Mouse (Mus musculus): ENCODE measurements at regions not wholly inside any gene's neighbourhood (a gene's known extent, or its start where the extent isn't known, plus 50 kb on each side); places are given as distances from the start of the nearest gene placed in this dataset.
A peak's percentile ranks its signal among the peaks of the same experiment; 100 is the strongest.

DNA sequence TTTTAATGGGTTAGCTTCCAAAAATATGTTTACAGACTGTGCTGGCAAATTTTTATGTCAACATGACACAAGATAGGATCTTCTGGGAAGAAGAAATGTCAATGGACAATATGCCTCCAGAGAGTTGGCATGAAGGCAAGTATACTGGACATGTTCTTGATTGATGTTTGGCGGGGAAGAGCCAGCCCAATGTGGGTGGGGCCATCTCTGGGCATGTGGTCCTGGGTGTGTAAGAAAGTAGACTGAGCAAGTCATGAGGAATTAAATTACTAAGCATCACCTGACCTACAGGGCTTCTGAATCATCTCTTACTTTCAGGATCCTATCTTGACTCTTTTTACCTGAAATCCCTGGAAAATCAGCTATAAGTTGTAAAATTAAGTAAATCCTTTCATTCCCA, 525.0 kb upstream of the Grm7 start:
- Histone ChIP-seq H3K4me1 (ENCODE audit: control insufficient read depth, insufficient read depth, low read length) (no peaks in the 10 kb centered on the region), H3K4me2 (ENCODE audit: low read depth, severe bottlenecking) (no peak overlapping the region), H3K36me3 (ENCODE audit: control insufficient read depth, insufficient read depth, low read length) (no peaks in the 10 kb centered on the region), H3K4me3 (ENCODE audit: low read depth, low read length) (no peak overlapping the region), H3K9ac (ENCODE audit: low read length) (no peak overlapping the region), H3K27me3 (ENCODE audit: control insufficient read depth, insufficient read depth, low read length) (no peaks in the 10 kb centered on the region), H3K27ac (replicated peaks; ENCODE audit: low read depth, low read length) (no peak overlapping the region), H3K9me3 (ENCODE audit: control insufficient read depth, low read length) (no peaks in the 10 kb centered on the region)
- ATAC-seq (ENCODE audit: insufficient number of reproducible peaks, low FRiP score, low TSS enrichment, low read depth), result no peak
- DNase-seq (ENCODE audit: low spot score), result no peak
- WGBS, result 88% methylated on average over 1 of the region's 1 CpGs

DNA sequence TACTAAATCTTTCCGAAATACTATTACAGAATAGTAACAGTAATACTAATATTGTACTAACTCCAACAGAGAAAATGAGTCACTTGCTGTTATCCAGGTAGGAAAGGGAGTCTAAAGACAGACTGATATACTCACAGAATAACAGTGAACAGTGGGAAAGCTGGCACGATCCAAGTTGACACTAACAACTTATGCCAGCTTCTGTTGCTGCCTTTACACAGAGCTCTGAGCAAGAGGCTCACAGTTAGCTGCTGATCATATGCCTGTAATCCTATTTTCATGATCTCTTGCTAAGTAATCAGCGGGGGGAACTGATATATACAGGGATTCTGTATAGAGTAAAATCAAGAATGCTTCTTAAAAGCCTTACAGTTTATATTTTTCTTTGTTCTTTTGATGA, 513.1 kb upstream of the Grm7 start:
- Histone ChIP-seq H3K9ac (ENCODE audit: low read length) (no peak overlapping the region), H3K4me2 (ENCODE audit: low read depth, severe bottlenecking) (no peak overlapping the region), H3K27ac (replicated peaks; ENCODE audit: low read depth, low read length) (no peak overlapping the region), H3K36me3 (ENCODE audit: control insufficient read depth, insufficient read depth, low read length) (no peaks in the 10 kb centered on the region), H3K27me3 (ENCODE audit: control insufficient read depth, insufficient read depth, low read length) (no peaks in the 10 kb centered on the region), H3K4me3 (ENCODE audit: low read depth, low read length) (no peak overlapping the region), H3K4me1 (ENCODE audit: control insufficient read depth, insufficient read depth, low read length) (no peaks in the 10 kb centered on the region), H3K9me3 (ENCODE audit: control insufficient read depth, low read length) (no peaks in the 10 kb centered on the region)
- ATAC-seq (ENCODE audit: insufficient number of reproducible peaks, low FRiP score, low TSS enrichment, low read depth), result no peak
- WGBS, result 87% methylated on average over 3 of the region's 3 CpGs
- DNase-seq (ENCODE audit: low spot score), result no peak

DNA sequence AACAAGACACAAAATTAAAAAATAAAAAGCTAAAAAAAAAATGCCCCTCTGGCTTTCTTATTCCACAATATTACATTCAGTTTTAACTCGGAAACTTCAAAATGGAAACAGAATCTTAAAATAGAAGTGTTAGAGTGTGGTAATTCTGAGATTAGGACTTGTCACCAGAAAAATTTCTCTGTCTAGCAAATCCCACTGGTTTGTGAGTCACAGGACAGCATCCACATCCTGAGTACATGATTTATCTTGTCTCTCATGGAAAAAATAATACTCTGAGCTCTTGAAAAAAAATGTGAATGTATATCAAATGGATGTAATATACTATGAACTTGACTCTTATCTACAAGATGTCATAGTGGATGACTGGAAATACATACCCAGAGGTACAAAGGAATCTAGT, 511.8 kb upstream of the Grm7 start:
- 98% methylated on average over 1 of the region's 1 CpGs for WGBS
- no peak overlapping the region for H3K9ac ChIP-seq (ENCODE audit: low read length)
- DNase-seq (ENCODE audit: low spot score) (no peak), ATAC-seq (ENCODE audit: insufficient number of reproducible peaks, low FRiP score, low TSS enrichment, low read depth) (no peak)
- H3K9me3 ChIP-seq (ENCODE audit: control insufficient read depth, low read length), result no peaks in the 10 kb centered on the region
- no peak overlapping the region for H3K4me3 ChIP-seq (ENCODE audit: low read depth, low read length)
- no peak overlapping the region for H3K4me2 ChIP-seq (ENCODE audit: low read depth, severe bottlenecking)
- H3K27me3 ChIP-seq (ENCODE audit: control insufficient read depth, insufficient read depth, low read length), result no peaks in the 10 kb centered on the region
- no peak overlapping the region for H3K27ac ChIP-seq (replicated peaks; ENCODE audit: low read depth, low read length)
- H3K36me3 ChIP-seq (ENCODE audit: control insufficient read depth, insufficient read depth, low read length), result no peaks in the 10 kb centered on the region
- no peaks in the 10 kb centered on the region for H3K4me1 ChIP-seq (ENCODE audit: control insufficient read depth, insufficient read depth, low read length)

DNA sequence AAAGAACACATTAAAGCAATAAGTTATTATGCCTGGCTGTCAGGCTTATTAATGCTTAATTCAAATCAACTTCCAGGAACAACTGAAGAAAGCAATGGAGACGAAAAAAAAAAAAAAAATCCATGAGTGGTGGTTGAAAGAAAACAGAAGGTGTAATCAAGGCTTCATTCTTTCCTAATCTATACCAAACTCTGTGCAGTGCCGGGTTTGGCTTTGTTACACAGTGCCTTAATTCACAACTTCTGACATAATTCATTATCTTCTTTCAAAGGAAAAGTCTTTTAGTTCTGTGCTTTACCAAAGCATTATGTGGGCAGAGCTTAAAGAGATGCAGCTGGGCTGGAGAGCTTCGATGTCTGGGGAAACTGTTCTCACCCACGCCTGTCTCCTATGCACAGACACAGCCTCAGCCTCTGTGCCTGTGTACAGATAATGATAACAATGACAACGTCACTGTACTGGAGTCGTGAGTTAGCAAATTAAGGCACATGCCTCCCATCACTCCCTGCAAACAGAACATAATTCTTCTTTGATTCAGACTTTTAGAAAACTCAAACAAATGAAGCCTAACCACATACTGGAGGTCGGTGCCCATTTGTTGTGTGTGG, 508.2 kb upstream of the Grm7 start:
- DNase-seq (ENCODE audit: low spot score) (peak; percentile 22), ATAC-seq (ENCODE audit: insufficient number of reproducible peaks, low FRiP score, low TSS enrichment, low read depth) (peak; percentile 63; the same call in 1 of the 2 replicates)

DNA sequence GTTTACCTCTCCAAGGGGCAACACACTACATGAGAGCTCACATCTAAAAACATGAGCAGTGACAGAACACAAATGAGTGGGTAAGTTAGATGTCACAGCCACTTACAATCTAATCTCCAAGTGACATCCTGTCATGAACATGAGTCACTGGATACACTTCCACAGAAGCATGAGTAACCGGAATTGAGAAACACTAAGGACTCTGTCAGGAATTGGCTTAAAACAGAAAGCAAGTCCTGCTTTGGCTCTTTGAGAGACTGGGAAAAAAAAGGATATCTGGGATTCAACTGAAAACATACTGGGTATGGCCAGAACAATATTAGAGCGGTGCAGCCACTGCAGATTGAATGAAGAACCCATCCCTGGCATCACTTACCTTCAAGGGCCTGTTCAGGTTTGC, 506.0 kb upstream of the Grm7 start:
- DNase-seq (ENCODE audit: low spot score) (no peak), ATAC-seq (ENCODE audit: insufficient number of reproducible peaks, low FRiP score, low TSS enrichment, low read depth) (no peak)
- WGBS, result 83% methylated on average over 2 of the region's 2 CpGs

More for the DNA sequence above, 508.2 kb upstream of the Grm7 start:
- Histone ChIP-seq H3K4me2 (ENCODE audit: low read depth, severe bottlenecking) (no peak overlapping the region), H3K36me3 (ENCODE audit: control insufficient read depth, insufficient read depth, low read length) (no peaks in the 10 kb centered on the region), H3K4me1 (ENCODE audit: control insufficient read depth, insufficient read depth, low read length) (no peaks in the 10 kb centered on the region), H3K27ac (replicated peaks; ENCODE audit: low read depth, low read length) (no peak overlapping the region), H3K9ac (ENCODE audit: low read length) (no peak overlapping the region), H3K9me3 (ENCODE audit: control insufficient read depth, low read length) (no peaks in the 10 kb centered on the region), H3K4me3 (ENCODE audit: low read depth, low read length) (no peak overlapping the region), H3K27me3 (ENCODE audit: control insufficient read depth, insufficient read depth, low read length) (no peaks in the 10 kb centered on the region)
- 24% methylated on average over 7 of the region's 7 CpGs for WGBS

DNA sequence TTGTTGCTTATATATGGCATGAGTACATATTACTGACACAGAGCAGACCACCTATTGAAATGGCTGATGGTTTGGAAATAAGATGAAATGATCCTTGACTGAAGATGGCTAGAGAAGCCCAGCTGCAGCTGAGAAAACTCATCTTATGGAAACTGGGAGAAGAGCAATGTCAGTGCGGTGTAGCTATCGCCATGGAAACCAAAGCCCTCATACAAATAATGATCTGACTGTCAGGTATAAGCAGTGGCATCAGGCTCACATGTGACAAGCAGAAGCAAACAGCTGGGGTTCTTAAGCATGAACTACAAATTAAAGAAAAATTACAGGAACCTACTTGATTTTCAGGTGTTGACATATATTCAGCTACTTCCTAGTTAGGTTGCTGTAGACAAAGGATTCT, 476.8 kb upstream of the Grm7 start:
- no peaks in the 10 kb centered on the region for H3K27me3 ChIP-seq (ENCODE audit: control insufficient read depth, insufficient read depth, low read length)
- H3K4me2 ChIP-seq (ENCODE audit: low read depth, severe bottlenecking), result no peak overlapping the region
- H3K9me3 ChIP-seq (ENCODE audit: control insufficient read depth, low read length), result no peaks in the 10 kb centered on the region
- no peak for DNase-seq (ENCODE audit: low spot score)
- no peak overlapping the region for H3K4me3 ChIP-seq (ENCODE audit: low read depth, low read length)
- 96% methylated on average over 2 of the region's 2 CpGs for WGBS
- no peaks in the 10 kb centered on the region for H3K4me1 ChIP-seq (ENCODE audit: control insufficient read depth, insufficient read depth, low read length)
- ATAC-seq (ENCODE audit: insufficient number of reproducible peaks, low FRiP score, low TSS enrichment, low read depth), result no peak
- H3K9ac ChIP-seq (ENCODE audit: low read length), result no peak overlapping the region
- H3K27ac ChIP-seq (replicated peaks; ENCODE audit: low read depth, low read length), result no peak overlapping the region
- H3K36me3 ChIP-seq (ENCODE audit: control insufficient read depth, insufficient read depth, low read length), result no peaks in the 10 kb centered on the region

More for the DNA sequence above, 506.0 kb upstream of the Grm7 start:
- no peak overlapping the region for H3K4me2 ChIP-seq (ENCODE audit: low read depth, severe bottlenecking)
- no peak overlapping the region for H3K27ac ChIP-seq (replicated peaks; ENCODE audit: low read depth, low read length)
- no peak overlapping the region for H3K9ac ChIP-seq (ENCODE audit: low read length)
- H3K9me3 ChIP-seq (ENCODE audit: control insufficient read depth, low read length), result no peaks in the 10 kb centered on the region
- no peak overlapping the region for H3K4me3 ChIP-seq (ENCODE audit: low read depth, low read length)
- no peaks in the 10 kb centered on the region for H3K36me3 ChIP-seq (ENCODE audit: control insufficient read depth, insufficient read depth, low read length)
- H3K4me1 ChIP-seq (ENCODE audit: control insufficient read depth, insufficient read depth, low read length), result no peaks in the 10 kb centered on the region
- no peaks in the 10 kb centered on the region for H3K27me3 ChIP-seq (ENCODE audit: control insufficient read depth, insufficient read depth, low read length)

DNA sequence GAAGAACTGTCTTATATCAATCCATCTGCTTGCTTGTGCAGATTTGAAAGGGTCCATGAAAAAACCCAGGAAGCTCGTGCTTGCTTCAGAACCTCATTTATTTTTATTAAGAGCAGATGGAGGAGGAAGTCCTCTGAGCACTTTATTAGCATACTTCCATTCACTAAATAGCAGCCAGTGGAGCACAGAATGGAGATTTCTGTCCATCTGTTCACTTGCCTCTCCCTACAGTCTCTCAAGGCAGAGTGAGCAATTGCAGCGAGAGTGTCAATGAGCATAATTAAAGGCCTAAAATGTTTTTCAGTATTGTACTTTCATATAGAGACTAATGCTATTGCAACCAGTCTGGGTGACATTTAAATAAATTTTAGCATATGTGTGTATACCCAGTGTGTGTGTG, 439.4 kb upstream of the Grm7 start:
- ATAC-seq (ENCODE audit: insufficient number of reproducible peaks, low FRiP score, low TSS enrichment, low read depth) (no peak), DNase-seq (ENCODE audit: low spot score) (peak; percentile 19)
- Histone ChIP-seq H3K27ac (replicated peaks; ENCODE audit: low read depth, low read length) (no peak overlapping the region), H3K9ac (ENCODE audit: low read length) (no peak overlapping the region), H3K4me2 (ENCODE audit: low read depth, severe bottlenecking) (no peak overlapping the region), H3K4me3 (ENCODE audit: low read depth, low read length) (no peak overlapping the region), H3K4me1 (ENCODE audit: control insufficient read depth, insufficient read depth, low read length) (no peaks in the 10 kb centered on the region), H3K27me3 (ENCODE audit: control insufficient read depth, insufficient read depth, low read length) (no peaks in the 10 kb centered on the region), H3K9me3 (ENCODE audit: control insufficient read depth, low read length) (no peaks in the 10 kb centered on the region), H3K36me3 (ENCODE audit: control insufficient read depth, insufficient read depth, low read length) (no peaks in the 10 kb centered on the region)
- WGBS, result 30% methylated on average over 2 of the region's 2 CpGs

DNA sequence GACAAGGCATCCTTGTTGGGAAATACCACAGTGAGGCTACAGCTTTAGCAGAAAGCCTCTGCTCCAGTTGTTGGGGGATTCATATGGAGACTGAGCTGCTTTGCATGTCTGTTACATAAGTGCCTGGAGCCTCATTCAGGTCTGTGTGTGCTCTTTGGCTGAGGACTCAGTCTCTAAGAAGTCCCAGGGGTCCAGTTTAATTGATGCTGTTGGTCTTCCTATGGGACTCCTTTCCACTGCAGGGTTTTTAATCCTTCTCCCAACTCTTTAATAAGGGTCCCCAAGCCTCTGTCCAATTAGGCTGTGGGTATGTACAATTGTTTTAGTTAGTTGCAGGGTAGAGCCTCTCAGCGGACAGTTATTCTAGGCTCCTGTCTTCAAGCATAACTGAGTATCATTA, 436.6 kb upstream of the Grm7 start:
- Histone ChIP-seq H3K4me3 (ENCODE audit: low read depth, low read length) (no peak overlapping the region), H3K9ac (ENCODE audit: low read length) (no peak overlapping the region), H3K27me3 (ENCODE audit: control insufficient read depth, insufficient read depth, low read length) (no peaks in the 10 kb centered on the region), H3K27ac (replicated peaks; ENCODE audit: low read depth, low read length) (no peak overlapping the region), H3K4me2 (ENCODE audit: low read depth, severe bottlenecking) (no peak overlapping the region), H3K9me3 (ENCODE audit: control insufficient read depth, low read length) (no peaks in the 10 kb centered on the region), H3K4me1 (ENCODE audit: control insufficient read depth, insufficient read depth, low read length) (no peaks in the 10 kb centered on the region), H3K36me3 (ENCODE audit: control insufficient read depth, insufficient read depth, low read length) (no peaks in the 10 kb centered on the region)
- ATAC-seq (ENCODE audit: insufficient number of reproducible peaks, low FRiP score, low TSS enrichment, low read depth) (no peak), DNase-seq (ENCODE audit: low spot score) (no peak)
- 87% methylated on average over 1 of the region's 1 CpGs for WGBS

DNA sequence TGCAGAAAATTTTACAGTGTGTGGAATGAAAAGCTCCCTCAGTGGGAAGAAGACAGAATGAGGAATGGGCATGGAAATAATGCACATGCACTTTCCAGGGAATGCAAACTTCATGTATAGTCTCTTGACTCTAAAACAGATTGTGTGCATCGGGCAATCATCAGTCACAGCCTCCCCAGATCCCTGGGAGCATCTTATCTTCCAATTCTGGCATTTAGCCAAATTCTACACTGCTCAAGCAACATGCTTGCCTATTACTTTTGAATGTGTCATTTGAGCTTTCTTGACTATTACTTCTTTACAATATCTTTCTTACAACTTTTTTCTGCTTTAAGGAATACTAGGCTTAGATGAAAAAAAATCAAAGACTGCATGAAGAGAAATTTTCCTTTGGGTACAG, 397.9 kb upstream of the Grm7 start:
- no peaks in the 10 kb centered on the region for H3K9me3 ChIP-seq (ENCODE audit: control insufficient read depth, low read length)
- no peaks in the 10 kb centered on the region for H3K27me3 ChIP-seq (ENCODE audit: control insufficient read depth, insufficient read depth, low read length)
- H3K4me1 ChIP-seq (ENCODE audit: control insufficient read depth, insufficient read depth, low read length), result no peaks in the 10 kb centered on the region
- ATAC-seq (ENCODE audit: insufficient number of reproducible peaks, low FRiP score, low TSS enrichment, low read depth), result no peak
- no peak overlapping the region for H3K4me3 ChIP-seq (ENCODE audit: low read depth, low read length)
- WGBS, result 96% methylated on average over 1 of the region's 1 CpGs
- H3K4me2 ChIP-seq (ENCODE audit: low read depth, severe bottlenecking), result no peak overlapping the region
- no peaks in the 10 kb centered on the region for H3K36me3 ChIP-seq (ENCODE audit: control insufficient read depth, insufficient read depth, low read length)
- H3K9ac ChIP-seq (ENCODE audit: low read length), result no peak overlapping the region
- DNase-seq (ENCODE audit: low spot score), result no peak
- no peak overlapping the region for H3K27ac ChIP-seq (replicated peaks; ENCODE audit: low read depth, low read length)
